Mouse (Mus musculus) E14TG2a.4 (cell line): ENCODE data around the gene 1700029P11Rik.

ENCODE experiments used
- CTCF ChIP-seq: conservative IDR thresholded peaks from 2 replicates; pipeline ENCODE4 v1.5.1; 2014; ENCODE audit warnings: low read length
- NANOG ChIP-seq: IDR thresholded peaks from 2 replicates; pipeline ENCODE4 v1.6.1; 2014; ENCODE audit warnings: borderline replicate concordance, low read length, mixed read lengths
- POU5F1 ChIP-seq: IDR thresholded peaks from 2 replicates; pipeline ENCODE4 v1.6.1; 2014; ENCODE audit warnings: low read length, borderline replicate concordance

DNA sequence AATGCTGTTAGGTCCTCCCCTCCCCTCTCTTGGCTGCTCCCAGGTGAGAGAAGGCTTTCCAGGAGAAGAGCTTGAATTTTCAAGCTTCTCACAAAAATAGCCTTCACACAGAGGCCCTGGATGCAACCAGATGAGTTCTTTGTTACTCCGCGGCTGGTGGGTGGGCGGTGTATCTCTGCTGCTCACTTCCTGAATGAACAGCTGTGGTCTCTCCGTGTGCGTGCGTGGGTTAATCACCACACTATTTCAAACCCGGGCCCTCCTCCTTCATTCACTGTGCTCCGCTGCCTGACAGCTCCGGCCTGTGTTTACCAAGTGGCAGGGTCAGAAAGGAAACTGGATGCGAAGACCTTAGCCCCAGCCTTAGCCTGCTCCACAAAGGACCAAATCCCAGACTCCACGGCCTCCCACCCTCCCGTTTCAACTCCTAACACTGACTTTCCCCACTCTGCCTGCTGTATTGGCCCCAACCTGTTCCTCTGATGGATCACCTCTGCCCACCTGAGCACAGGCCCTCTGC is 47.3 kb upstream of the 1700029P11Rik start:
- TF ChIP-seq CTCF = no peak
- no peak for TF ChIP-seq NANOG
- no peak for TF ChIP-seq POU5F1
